Mouse (Mus musculus) heart, embryonic 16.5 days (tissue): Measurements from ENCODE around the gene Ropn1l. TPM values are rescaled to one million over a fixed set of nuclear protein-coding genes. Genes with fewer than 3 reads are reported as not detected.

Source experiments
- ATAC-seq: fragments of 200-750 bp; cut with Nextera tagmentation; replicated peaks from 2 replicates; pipeline ENCODE4 v1.8.0; 2017; ENCODE audit warnings: moderate number of reproducible peaks; ENCODE audit not compliant: insufficient read depth, low FRiP score; ENCODE audit errors: extremely low read depth
- H3K27ac ChIP-seq: fragments of 300-500 bp; sonication (generic); 2 replicates; pipeline ENCODE4 v1.5.1; 2014; ENCODE audit warnings: mild to moderate bottlenecking, low read length, control low read depth, moderate library complexity
- H3K27me3 ChIP-seq: fragments of 300-500 bp; sonication (generic); 2 replicates; pipeline ENCODE4 v1.6.1; 2014; ENCODE audit warnings: low read length, mixed read lengths; ENCODE audit not compliant: control insufficient read depth, insufficient read depth
- H3K36me3 ChIP-seq: fragments of 300-500 bp; sonication (generic); 2 replicates; pipeline ENCODE4 v1.6.1; 2014; ENCODE audit not compliant: control insufficient read depth, insufficient read depth
- H3K4me1 ChIP-seq: fragments of 300-500 bp; sonication (generic); 2 replicates; pipeline ENCODE4 v1.6.1; 2014; ENCODE audit warnings: low read length, mixed read lengths; ENCODE audit not compliant: control insufficient read depth, insufficient read depth
- H3K4me2 ChIP-seq: fragments of 300-500 bp; sonication (generic); 2 replicates; pipeline ENCODE4 v1.6.1; 2014; ENCODE audit warnings: low read depth, mild to moderate bottlenecking, control low read depth, low read length
- H3K4me3 ChIP-seq: fragments of 300-500 bp; sonication (generic); 2 replicates; pipeline ENCODE4 v1.5.1; 2014; ENCODE audit warnings: mild to moderate bottlenecking, control low read depth, low read length
- H3K9ac ChIP-seq: fragments of 300-500 bp; sonication (generic); 2 replicates; pipeline ENCODE4 v1.6.1; 2014; ENCODE audit warnings: low read length, control low read depth
- H3K9me3 ChIP-seq: fragments of 300-500 bp; sonication (generic); replicated peaks from 2 replicates; pipeline ENCODE4 v1.6.1; 2016; ENCODE audit warnings: low read length; ENCODE audit not compliant: control insufficient read depth
- WGBS: fragments of 180-500 bp; shearing (Covaris S2); extraction: QIAGEN DNeasy Blood & Tissue Kit; methylation state at CpG from one replicate; pipeline ENCODE4 v1.1.7; 2014; 5-methylcytosine and 5-hydroxymethylcytosine counted together
- polyA plus RNA-seq: library from polyadenylated mRNA; unstranded; fragments of >200 nt; fragmentation: Nextera tagmentation; extraction: Ambion mirVana; gene quantifications from 2 replicates; pipeline ENCODE4 v1.2.1, GENCODE M21; 2015

Ropn1l gene
- polyA plus RNA-seq, 1 experiment from 2014 or later = 1.7 TPM

GRCm38 (mm10) chr15:31406881-31407280 is 46.7 kb downstream of the Ropn1l start:
- no peak overlapping the region for H3K4me3 ChIP-seq
- no peaks in the 10 kb centered on the region for H3K9me3 ChIP-seq
- no peaks in the 10 kb centered on the region for H3K36me3 ChIP-seq
- no peaks in the 10 kb centered on the region for H3K27me3 ChIP-seq
- peaks cover 4% of the 10 kb centered on the region; the same call in 1 of the 2 replicates for H3K4me1 ChIP-seq
- no peak overlapping the region for H3K4me2 ChIP-seq
- no peak for ATAC-seq
- no peak overlapping the region for H3K9ac ChIP-seq
- WGBS = 85% methylated on average over 5 of the region's 5 CpGs
- H3K27ac ChIP-seq = no peak overlapping the region

GRCm38 (mm10) chr15:31404346-31404745 is 49.2 kb downstream of the Ropn1l start:
- Histone ChIP-seq H3K27ac (no peak overlapping the region), H3K9ac (no peak overlapping the region), H3K27me3 (no peaks in the 10 kb centered on the region), H3K4me1 (peaks cover 4% of the 10 kb centered on the region; the same call in 1 of the 2 replicates), H3K4me3 (no peak overlapping the region), H3K36me3 (no peaks in the 10 kb centered on the region), H3K9me3 (no peaks in the 10 kb centered on the region), H3K4me2 (no peak overlapping the region)
- WGBS = 87% methylated on average over 8 of the region's 8 CpGs
- ATAC-seq = no peak

GRCm38 (mm10) chr15:31402200-31402892 is 51.2 kb downstream of the Ropn1l start:
- Histone ChIP-seq H3K36me3 (no peaks in the 10 kb centered on the region), H3K27ac (no peak overlapping the region), H3K9me3 (no peaks in the 10 kb centered on the region), H3K4me1 (peaks cover 4% of the 10 kb centered on the region; the same call in 1 of the 2 replicates), H3K9ac (no peak overlapping the region), H3K4me2 (no peak overlapping the region), H3K4me3 (no peak overlapping the region), H3K27me3 (no peaks in the 10 kb centered on the region)
- ATAC-seq = no peak
- WGBS = 80% methylated on average over 12 of the region's 12 CpGs

GRCm38 (mm10) chr15:31400974-31401373 is 52.6 kb downstream of the Ropn1l start:
- peaks cover 15% of the 10 kb centered on the region; the same call in 1 of the 2 replicates for H3K4me1 ChIP-seq
- no peak overlapping the region for H3K4me2 ChIP-seq
- no peaks in the 10 kb centered on the region for H3K27me3 ChIP-seq
- no peaks in the 10 kb centered on the region for H3K36me3 ChIP-seq
- H3K9me3 ChIP-seq = no peaks in the 10 kb centered on the region
- 47% methylated on average over 3 of the region's 3 CpGs for WGBS
- no peak overlapping the region for H3K9ac ChIP-seq
- no peak for ATAC-seq
- H3K4me3 ChIP-seq = no peak overlapping the region
- H3K27ac ChIP-seq = no peak overlapping the region

- WGBS = 92% methylated on average over 13 of the region's 13 CpGs
- ATAC-seq = no peak
- H3K4me1 ChIP-seq = peaks cover 19% of the 10 kb centered on the region; the same call in 1 of the 2 replicates
- H3K9me3 ChIP-seq = no peaks in the 10 kb centered on the region
- H3K27me3 ChIP-seq = no peaks in the 10 kb centered on the region
- no peak overlapping the region for H3K9ac ChIP-seq
- H3K4me3 ChIP-seq = no peak overlapping the region
- no peaks in the 10 kb centered on the region for H3K36me3 ChIP-seq
- H3K27ac ChIP-seq = no peak overlapping the region
- no peak overlapping the region for H3K4me2 ChIP-seq
These were observed 54.8 kb downstream of the Ropn1l start for GRCm38 (mm10) chr15:31398769-31399168.

- no peak overlapping the region for H3K9ac ChIP-seq
- ATAC-seq = no peak
- peak overlapping the region; percentile 91 for H3K27ac ChIP-seq
- H3K4me3 ChIP-seq = no peak overlapping the region
- no peak overlapping the region for H3K4me2 ChIP-seq
- peaks cover 19% of the 10 kb centered on the region; the same call in 1 of the 2 replicates for H3K4me1 ChIP-seq
- 69% methylated on average over 3 of the region's 3 CpGs for WGBS
- H3K27me3 ChIP-seq = no peaks in the 10 kb centered on the region
- H3K36me3 ChIP-seq = no peaks in the 10 kb centered on the region
- no peaks in the 10 kb centered on the region for H3K9me3 ChIP-seq
These were observed 56.2 kb downstream of the Ropn1l start for GRCm38 (mm10) chr15:31397379-31397778.

GRCm38 (mm10) chr15:31396755-31397154 is 56.8 kb downstream of the Ropn1l start:
- peak overlapping the region; percentile 91 for H3K27ac ChIP-seq
- peak overlapping the region; percentile 48 for H3K4me2 ChIP-seq
- H3K9me3 ChIP-seq = no peaks in the 10 kb centered on the region
- no peaks in the 10 kb centered on the region for H3K36me3 ChIP-seq
- H3K27me3 ChIP-seq = no peaks in the 10 kb centered on the region
- peak; percentile 88 for ATAC-seq
- H3K4me1 ChIP-seq = peaks cover 19% of the 10 kb centered on the region; the same call in 1 of the 2 replicates
- WGBS = 31% methylated on average over 5 of the region's 5 CpGs
- no peak overlapping the region for H3K4me3 ChIP-seq
- H3K9ac ChIP-seq = peak overlapping the region; percentile 15; the same call in 1 of the 2 replicates

- Histone ChIP-seq H3K9me3 (no peaks in the 10 kb centered on the region), H3K4me3 (no peak overlapping the region), H3K9ac (no peak overlapping the region), H3K27me3 (no peaks in the 10 kb centered on the region), H3K4me1 (peaks cover 19% of the 10 kb centered on the region; the same call in 1 of the 2 replicates), H3K4me2 (no peak overlapping the region), H3K27ac (peak overlapping the region; percentile 91), H3K36me3 (no peaks in the 10 kb centered on the region)
- WGBS = 58% methylated on average over 4 of the region's 4 CpGs
- ATAC-seq = 0 out of 2 replicates have a peak, but pooled peaks have one; percentile 11
These were observed 57.6 kb downstream of the Ropn1l start for GRCm38 (mm10) chr15:31395986-31396385.

- no peak overlapping the region for H3K4me2 ChIP-seq
- no peaks in the 10 kb centered on the region for H3K27me3 ChIP-seq
- no peak overlapping the region for H3K9ac ChIP-seq
- 80% methylated on average over 6 of the region's 6 CpGs for WGBS
- no peaks in the 10 kb centered on the region for H3K36me3 ChIP-seq
- no peak overlapping the region for H3K4me3 ChIP-seq
- no peak for ATAC-seq
- no peak overlapping the region for H3K27ac ChIP-seq
- H3K4me1 ChIP-seq = peaks cover 15% of the 10 kb centered on the region; the same call in 1 of the 2 replicates
- no peaks in the 10 kb centered on the region for H3K9me3 ChIP-seq
These were observed 60.1 kb downstream of the Ropn1l start for GRCm38 (mm10) chr15:31393402-31393801.
